Mouse (Mus musculus) ovary, postnatal 14 days (tissue): Measurements from ENCODE around the gene Kat7.

Experiments used
- DNase-seq: peaks from one replicate; pipeline ENCODE4 v3.0.0; 2022; ENCODE audit warnings: low spot score

Kat7 gene

DNA sequence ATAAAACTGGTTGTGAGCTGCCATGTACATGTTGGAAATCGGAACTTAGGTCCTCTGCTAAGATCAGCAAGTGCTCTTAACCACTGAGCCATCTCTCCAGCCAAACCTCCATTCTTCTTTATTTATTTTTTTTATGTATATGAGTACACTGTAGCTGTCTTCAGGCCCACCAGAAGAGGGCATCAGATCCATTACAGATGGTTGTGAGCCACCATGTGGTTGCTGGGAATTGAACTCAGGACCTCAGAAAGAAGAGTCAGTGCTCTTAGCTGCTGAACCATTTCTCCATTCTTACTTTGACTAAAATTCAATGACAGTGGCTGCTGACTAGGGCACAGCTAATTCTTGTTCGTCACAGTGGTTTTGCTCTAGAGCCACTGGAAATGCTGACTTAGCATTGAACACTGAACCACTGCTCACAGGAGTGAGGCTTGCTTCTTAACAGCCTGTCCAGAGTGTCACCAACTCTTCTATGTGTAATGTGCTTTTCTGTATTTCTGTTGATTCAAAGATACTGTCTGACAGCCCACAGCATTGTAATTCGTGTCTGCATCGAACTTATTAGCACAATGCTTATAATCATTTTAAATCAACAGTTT is 30.9 kb downstream of the Kat7 start:
- DNase-seq = no peak

DNA sequence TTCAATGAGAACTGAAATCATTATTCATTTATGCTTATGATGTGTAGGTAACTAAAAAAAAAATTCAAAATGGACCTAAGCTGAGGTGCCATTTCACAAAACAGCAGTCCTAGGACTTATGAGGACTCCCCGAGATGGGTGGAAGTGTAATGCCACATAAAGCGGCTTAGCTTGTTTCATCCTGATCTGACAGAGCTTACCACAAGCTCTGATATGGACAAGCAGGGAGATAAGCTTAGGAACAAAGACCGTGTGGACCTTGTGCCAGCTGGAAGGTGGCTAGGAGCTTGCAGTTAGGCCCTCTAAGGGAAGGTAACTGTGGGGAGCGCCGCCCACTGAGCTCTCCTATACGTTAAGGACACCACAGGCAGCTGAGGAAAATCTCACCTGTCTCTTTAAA is 34.0 kb downstream of the Kat7 start:
- DNase-seq = no peak

DNA sequence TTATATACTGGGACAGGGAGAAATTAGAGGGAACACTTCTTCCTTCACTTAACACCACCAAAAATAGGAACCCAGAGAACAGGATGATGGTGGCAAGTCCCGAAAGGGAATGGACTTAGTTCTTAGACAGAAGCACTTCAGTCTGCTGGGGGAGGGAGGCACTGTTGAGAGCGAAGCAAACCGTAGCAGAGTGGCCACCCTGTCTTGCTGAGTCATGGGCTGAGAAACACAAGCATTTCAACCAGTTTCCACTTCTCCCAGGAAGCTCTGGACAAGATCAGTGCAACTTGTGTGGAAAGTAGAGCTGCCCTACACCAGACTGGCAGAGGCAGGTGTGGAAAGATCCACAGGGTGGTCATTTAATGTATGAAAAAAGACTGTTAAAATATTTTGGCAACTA is 35.4 kb downstream of the Kat7 start:
- no peak for DNase-seq

DNA sequence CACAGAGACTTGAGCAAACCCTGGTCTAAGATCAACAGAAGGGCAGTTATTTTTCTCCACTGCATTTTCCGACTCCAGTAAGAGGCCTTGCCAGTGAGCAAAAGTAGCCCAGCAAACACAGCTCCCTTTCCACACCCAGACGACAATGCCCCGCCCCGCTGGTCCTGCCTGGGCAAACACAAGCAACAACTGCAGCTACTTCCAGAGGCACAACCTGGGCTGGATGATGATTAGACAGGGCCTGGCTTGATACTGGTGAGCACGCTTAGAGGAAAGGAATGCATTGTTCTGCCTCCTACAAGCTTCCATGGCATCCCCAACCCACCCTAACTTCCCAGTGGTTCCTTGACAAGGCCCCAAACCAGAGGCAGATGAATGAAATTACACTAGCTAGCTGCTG is 36.4 kb downstream of the Kat7 start:
- DNase-seq = no peak

DNA sequence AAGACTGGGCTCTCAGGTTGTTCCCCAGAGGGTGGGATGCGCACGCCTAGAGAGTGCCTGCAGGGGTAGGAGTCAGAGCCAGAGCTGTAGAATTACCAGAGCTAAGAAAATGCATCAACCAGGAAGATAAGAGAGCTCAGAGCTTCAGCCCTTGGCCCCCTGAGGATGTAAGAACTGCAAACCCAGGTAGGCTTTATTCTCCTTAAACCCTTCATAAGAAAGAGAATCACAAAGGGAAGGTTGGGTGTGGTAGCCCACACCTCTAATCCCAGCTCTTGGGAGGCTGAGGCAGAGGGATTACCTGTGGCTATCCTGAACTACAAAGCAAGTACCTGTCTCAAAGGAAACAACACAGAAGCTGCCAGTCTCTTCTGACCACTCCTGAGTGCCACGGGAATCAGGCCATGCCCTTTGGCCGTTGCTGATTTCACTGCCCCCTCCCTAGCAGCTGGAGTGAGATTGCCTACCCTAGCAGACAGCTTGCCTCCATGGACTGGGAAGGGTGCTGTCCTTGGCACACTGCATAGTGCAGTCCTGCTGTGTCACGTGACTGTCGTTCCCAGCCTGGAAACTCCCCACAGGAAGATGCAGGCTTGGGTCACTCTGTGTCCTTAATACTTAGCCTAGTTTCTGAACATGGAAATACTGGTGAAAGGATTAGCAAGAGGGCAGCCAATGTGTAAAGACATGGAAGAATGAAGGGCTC is 43.4 kb downstream of the Kat7 start:
- no peak for DNase-seq

DNA sequence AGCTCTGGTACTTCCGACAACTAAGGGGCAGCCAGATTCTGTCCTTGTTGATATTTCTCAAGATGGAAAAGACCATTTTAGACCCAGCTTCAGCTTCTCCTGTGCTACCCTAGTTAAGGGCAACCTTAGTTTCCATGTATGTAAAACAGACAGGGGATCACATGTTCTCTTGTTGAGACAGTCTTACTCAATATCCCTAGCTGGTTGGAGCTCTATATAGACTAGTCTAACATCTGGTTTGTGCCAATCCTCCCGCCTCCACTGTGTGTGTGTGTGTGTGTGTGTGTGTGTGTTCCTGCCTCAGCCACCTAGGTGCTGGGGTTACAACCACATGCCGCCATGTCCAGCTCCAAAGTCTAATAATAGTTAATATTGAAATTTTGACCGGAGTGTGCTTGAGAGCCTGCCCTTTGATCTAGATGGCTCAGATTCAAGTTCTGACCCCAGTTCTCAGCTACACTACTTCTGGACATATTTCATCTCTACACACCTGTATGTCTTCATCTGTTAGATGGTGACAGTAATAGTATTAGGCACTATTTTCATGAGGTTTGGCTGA is 45.5 kb downstream of the Kat7 start:
- no peak for DNase-seq

DNA sequence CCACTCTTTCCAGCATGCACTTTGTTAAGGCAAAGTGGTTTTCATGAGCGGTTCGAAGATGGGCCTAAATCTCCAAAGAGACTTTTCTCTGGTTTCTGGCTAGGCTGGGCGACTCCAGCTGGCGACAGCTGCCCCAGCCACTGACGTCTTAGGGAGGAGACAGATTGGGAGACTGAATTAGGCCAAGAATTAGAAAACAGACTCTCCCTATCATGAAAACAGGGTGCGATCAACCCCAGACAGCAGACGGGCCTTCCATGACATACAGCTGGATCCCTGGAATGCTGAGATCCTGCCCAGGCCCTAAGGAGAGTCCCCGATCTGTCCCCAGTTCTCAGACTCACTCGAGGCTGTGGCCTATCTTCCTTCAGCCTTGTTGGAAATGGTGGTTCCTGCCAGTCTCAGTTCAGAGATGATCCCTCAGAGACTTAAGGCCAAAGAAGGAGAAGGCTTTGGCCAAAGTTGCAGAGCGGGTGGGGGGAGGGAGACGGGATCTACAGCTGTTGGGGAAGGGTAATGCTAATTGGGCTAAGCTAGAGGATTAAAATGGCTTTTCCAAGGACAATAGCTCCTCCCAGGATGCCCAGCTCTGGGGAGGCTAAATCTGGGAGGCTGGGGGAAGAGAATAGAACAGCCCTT is 46.1 kb downstream of the Kat7 start:
- DNase-seq = no peak

DNA sequence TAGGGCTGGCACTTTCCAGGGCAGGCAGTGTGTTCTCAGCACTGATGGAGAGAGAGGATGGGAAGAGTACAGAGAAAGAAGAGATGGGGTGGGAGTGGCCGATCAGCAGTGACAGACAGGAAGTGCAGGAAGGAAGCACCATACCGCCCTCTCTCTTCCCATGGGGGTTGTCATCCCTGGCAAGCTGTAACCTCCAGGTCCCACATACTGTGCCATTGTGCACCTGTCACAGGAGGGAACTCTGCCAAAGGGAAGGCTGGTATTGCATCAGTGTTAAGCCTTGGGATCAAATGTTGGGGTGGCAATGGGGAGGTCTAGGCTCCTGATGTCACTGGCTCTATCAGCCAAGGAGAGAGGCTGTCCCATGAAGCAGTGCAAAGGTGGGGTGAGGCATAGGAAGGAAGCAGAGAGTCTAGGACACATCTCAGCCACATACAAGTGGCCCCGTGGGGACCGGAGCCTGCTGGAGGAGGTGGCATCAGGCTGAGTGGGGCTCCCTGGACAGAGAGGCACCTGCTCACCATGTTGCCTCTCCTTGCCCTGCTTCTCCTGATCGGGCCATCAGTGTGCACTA is 48.8 kb downstream of the Kat7 start, which contains the start of gene Tac4:
Gene Tac4, plus strand, starts transcription at position 352 of the 574 bp plus-strand sequence.
- DNase-seq = no peak

DNA sequence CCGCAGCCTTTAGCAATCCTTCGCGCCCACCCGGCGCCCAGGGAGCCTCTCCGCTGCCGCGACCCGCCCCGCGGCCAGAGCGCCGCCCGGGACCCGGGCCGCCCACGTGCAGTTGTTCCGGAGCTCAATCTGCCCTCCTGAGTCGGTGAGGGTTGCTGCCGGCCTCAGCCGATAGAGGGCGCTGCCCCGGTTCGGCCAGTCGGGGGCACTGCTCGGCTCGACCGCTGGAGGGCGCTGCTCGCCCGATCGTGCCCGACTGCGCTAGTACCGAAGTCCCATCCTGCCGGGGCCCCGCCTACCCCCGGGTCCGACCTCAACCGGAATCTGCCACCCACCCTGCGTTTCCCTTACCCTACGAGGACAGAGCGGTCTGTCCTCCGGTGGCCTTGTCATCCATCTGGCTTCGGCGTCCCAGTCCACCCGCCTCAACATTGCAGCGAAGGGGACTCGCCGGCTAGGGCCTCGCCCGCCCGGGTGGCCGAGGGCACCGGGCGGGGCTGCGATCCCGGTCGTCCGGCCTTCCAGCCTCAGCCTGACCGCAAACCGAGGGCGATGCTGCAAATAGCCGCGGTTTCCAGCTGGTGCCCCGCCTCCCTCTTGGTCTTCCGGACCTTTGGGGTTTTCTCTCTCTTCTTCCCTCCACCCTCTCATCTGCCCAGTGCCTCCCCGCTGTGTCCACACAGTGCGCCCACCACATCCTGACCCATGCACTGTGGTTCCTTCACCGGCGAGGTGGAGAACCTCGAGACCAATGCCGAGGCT is 50.8 kb downstream of the Kat7 start:
- peak; percentile 95 for DNase-seq

DNA sequence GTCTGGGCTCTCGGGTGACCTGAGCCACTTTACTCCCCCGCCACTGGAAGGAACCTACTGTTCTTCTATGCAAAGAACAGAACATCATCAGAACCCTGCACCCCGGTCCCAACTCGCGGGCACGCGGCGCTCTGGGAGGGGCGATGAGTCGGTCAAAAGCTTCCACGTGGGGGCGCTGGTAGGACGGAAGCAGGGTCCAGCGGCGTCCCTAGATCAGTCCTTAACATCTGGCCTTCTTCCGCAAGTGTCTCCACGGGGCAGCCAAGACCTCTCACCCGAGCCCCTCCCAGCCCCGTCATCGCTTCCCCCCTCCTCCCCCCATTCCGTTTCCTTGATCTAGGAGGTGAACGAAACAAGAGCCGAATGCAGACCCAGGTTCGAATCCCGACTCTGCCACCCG is 51.6 kb downstream of the Kat7 start:
- DNase-seq = peak; percentile 76

DNA sequence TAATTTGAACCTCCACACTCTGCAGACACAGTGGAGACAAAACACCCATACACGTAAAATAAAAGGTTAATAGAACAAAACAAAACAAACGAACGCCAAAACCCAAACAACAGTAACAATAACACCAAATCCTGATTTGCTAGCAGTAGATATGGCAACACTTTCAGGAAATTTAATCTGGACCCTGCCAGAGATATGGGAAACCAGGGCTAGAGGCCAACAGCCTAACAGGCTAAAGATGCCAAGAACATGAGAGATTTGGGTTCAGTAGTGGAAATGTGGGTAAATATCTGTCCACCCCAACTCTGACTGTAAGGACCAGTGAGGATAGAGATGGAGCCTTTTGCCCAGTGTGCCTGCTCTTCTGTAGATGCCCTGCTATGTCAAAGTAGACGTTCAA is 52.1 kb downstream of the Kat7 start:
- DNase-seq = no peak

DNA sequence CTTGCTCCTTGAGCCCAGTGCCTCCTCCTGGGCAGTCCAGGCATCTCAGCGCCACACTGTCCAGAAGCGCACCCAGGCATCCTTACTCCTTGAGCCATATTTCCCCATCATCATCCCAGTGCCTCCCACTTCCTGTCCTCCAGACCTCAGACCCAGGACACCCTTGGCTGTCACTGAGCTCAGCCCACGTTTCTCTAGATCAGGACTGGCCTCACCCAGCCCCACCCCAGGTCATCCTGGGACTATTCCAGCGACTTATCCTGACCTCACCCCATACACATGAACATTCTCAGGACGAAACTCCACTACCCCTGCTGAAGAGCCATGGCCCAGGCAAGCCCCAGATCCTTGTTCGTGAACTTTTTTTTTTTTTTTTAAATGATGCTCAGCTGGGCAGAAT is 54.3 kb downstream of the Kat7 start:
- DNase-seq = no peak

DNA sequence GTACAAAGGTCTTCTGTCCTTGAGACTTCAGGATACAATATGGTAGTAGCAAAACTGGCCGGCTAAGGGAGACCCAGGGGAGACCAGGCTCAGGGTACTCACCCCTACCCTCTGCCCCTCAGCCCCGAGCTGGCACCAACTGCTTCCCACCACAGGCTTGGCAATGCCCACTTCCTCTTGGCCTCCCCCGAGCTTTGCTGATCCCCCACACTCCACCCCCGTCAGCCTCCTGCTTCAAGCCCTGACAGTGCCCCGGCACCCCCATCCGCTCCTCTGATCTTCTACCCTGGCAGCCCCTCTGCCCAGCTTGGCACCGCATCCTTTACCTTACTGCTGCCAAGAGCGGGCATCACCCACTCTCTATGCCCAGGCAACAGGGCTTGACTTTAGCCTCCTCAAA is 55.9 kb downstream of the Kat7 start:
- no peak for DNase-seq

DNA sequence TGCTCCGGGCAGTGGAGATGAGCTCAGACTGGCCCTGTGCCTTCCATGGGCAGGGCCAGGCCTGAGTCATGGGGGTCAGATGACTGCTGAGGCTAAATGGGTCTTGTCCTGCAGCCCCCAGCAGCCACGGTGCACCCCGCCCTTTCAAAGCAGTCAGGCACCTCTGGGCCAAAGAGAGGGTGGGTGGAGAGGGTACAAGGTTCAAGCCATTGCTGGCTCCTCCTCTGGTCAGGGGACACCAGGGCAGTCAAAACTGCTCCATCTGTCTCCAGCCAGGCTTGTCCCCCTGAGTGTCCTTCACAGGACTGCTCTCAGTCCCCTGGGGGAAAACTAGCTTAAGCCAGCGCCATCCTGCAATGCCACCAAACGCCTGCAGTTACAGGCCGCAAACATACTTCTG is 57.9 kb downstream of the Kat7 start:
- DNase-seq = no peak

DNA sequence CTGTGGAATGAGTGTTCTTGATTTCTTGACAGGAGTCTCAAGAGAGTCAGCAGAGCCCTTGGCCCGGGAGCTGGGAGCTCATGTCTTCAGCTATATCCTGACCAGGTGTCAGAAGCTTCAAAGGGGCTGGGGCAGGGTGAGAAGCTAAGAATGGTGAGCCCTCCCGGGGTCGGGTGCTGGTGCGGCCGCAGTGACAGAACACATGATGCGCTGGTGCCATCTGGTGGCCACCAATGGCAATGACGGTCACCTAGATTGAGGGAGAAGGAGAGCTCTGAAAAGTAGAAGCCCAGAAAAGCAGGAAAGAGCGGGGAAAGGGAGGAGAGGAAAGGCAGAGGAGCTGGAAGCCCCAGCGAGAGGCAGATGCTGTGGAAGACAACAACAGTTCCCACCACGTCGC is 58.8 kb downstream of the Kat7 start:
- peak; percentile 79 for DNase-seq

DNA sequence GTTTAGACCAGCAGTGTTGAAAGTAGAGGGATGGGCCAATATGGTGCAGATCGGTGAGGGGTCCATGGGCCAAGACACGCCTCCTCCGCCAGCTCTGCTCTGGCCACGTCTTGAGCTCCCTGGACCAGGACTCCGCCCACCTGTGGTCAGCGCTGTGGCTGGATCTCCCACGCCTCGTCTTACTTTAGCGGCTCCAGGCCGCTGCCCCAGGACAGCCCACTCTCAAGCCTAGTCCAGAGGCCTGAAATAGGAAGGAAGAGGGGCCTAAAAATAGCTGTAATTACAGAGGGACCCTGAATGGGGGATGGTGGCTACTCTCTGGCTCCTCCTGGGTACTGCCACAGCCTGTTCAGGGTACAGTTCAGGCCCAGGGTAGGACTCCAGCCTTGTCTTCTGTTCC is 59.9 kb downstream of the Kat7 start:
- no peak for DNase-seq

DNA sequence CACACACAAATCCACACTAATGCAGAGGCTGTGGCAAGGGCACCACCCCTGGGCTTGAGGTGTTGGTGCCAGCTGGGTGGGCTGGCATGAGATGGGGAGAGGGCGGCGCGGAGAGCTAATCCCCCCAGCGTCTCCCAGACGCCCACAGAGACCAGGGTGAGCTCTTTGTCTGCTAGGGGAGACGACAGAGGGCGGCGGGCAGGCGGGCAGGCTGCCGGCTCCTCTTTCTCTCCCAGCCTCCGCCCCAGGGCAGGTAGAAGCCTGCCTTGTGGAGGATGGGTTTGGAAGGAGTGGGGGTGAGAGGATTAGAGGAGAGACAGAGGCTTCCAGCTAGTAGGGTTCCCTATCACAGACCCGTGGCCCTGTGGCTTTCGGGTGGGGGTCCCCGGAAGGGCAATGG is 63.0 kb downstream of the Kat7 start:
- DNase-seq = no peak

DNA sequence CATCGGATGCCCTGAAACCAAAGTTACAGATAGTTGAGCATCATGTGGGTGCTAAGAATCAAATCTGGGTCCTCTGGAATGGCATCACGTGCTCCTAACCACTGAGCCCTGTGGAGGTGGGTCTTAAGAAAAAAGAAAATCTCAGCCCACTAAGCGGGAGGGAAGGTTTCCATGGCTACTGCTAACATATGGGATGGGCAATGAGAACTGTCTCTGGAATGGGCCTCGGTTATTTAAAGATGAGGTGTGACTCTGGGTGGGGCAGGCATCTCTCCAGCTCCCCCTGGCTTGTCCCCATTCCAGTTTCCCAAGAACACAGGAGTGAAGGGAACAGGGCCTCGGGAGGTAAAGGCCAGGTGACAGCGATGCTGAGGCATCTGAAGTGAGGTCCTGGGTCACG is 64.6 kb downstream of the Kat7 start:
- DNase-seq = no peak

DNA sequence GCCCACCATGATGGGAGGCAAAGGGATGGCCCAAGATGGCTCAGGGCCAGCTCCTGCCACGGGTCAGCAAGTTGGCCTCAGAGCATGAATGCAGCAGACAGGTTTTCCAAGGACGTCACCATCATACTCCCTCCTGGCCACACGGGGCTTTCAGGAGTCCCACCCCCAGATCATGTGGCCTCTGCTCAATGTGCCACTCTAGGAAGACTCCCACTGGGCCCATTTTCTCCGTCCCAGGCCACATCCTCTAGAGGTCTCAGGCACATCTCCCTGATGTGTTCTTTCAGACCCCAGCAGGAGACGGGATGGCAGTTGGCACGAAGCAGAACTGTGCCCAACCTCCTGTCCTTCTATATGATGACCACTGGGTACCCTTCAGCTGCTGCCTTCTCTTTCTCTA is 67.4 kb downstream of the Kat7 start:
- no peak for DNase-seq

DNA sequence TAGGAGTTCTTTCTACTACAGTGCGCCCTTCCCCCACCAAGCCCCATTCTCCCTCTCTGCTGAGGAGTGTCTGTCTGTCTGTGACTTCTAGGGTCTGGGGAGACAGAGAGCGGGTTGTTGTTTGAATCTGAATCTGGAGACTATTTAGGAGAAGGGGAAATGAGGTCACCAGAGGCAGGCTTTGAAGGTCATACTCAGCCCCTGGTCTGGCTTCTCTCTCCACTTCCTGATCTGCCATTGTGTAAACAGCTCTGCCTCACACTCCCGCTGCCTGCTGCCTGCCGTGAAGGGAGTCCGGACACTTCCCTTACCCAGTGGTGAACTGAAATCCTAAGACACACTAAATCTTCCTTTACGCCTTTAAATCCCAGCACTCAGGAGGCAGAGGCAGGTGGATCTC is 71.6 kb downstream of the Kat7 start:
- DNase-seq = no peak

DNA sequence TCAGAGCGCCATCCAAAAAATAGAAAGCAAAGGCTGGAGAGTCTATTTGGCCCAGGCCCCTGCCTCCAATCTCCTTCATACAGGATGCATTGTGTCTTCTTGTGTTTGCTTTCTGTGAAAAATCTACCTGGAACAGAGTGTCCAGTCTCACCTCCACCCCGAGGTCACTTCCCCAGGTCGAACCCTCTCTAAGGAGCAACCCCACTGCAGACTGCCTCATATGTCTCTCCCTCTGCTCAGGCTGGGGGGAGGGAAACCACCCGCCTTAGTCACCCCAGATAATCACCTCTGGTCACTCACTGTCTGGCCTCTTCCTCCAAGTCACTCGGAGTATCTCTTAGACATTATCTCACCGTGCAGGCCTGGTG is 77.7 kb downstream of the Kat7 start:
- DNase-seq = no peak

DNA sequence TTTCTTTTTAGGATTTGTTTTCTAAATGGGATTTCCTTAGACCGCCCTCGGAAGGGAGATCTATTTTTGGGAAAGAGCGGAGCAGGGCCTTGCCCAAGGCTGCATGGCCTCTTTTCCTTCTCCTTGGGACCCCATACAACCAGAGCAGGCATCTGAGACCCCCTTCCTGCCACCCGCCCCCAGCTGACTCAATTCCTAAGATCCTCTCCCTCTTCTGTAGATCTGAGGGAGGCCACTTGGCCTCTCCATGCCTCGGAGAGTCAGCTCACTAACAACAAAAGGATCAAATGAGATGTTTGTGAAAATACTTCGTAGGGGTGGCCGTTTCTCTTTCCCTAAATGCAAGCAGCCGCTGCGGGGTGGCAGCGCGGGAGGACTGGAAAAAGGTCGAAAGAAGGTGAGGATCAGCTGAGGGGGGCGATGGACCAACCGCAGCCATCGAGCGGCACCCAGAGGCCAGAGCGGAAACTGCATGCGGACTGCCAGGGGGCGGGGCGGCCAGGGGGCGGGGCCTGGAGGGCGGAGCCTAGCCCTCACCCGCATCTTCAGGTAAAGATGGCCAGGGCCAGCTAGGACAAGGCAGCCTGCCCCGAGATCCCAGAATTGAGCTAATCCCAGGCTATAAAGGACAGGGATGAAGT is 78.2 kb downstream of the Kat7 start:
- peak; percentile 76 for DNase-seq
